Mouse (Mus musculus) left cerebral cortex, postnatal 4 days (tissue): ENCODE results near the gene Psmd9. TPM values are rescaled to one million over a fixed set of nuclear protein-coding genes. Genes with fewer than 3 reads are reported as not detected.
A peak's percentile ranks its signal among the peaks of the same experiment; 100 is the strongest.

ENCODE experiments used
- DNase-seq: peaks from one replicate; pipeline ENCODE4 v3.0.0-alpha.2; 2022
- intact Hi-C: fragments of 180-260 bp; cut with DNase I; formaldehyde crosslinking; loops from one replicate; pipeline ENCODE4 v1.15.1; 2025
- total RNA-seq, 2 experiments: library from RNA; stranded (reverse); gene quantifications; 2 replicates each; pipeline ENCODE4 v1.2.3; 2021

Gene Psmd9
- total RNA-seq, 2 experiments from 2014 or later: 34.9 to 39.3 TPM

GRCm38 (mm10) chr5:123285174-123285573 lies 116.0 kb downstream of the Psmd9 start:
- peak; percentile 66 for DNase-seq
- intact Hi-C loops: loop anchor here (10.0 kb wide), 1 partner anchor 60 kb away; the partner anchor contains the start of gene Bcl7a

- DNase-seq: no peak
- intact Hi-C loops: loop anchor here (10.0 kb wide), 1 partner anchor 57 kb away; the partner anchor contains the start of gene Bcl7a
Observed at GRCm38 (mm10) chr5:123288079-123288478, 118.9 kb downstream of the Psmd9 start.

- DNase-seq: no peak
- intact Hi-C loops: no loop called here
Observed at GRCm38 (mm10) chr5:123294653-123295052, 125.4 kb downstream of the Psmd9 start.

GRCm38 (mm10) chr5:123296224-123296806 lies 127.1 kb downstream of the Psmd9 start:
- no peak for DNase-seq
- intact Hi-C loops: no loop called here

GRCm38 (mm10) chr5:123296972-123297754 lies 128.0 kb downstream of the Psmd9 start:
- intact Hi-C loops: no loop called here
- DNase-seq: no peak

- intact Hi-C loops: no loop called here
- no peak for DNase-seq
Observed at GRCm38 (mm10) chr5:123297830-123298229, 128.6 kb downstream of the Psmd9 start.

- DNase-seq: no peak
- intact Hi-C loops: no loop called here
Observed at GRCm38 (mm10) chr5:123298526-123298925, 129.3 kb downstream of the Psmd9 start.

Other genes with a start within 250 kb of the Psmd9 start
- 100 to 1,000 TPM; 140 to 144 TPM for gene Kdm2b, start 179.6 kb upstream of the Psmd9 start, total RNA-seq
- gene Orai1, start 154.3 kb upstream of the Psmd9 start, total RNA-seq: 10 to 100 TPM; 13.2 to 14.2 TPM
- not detected for gene Morn3, start 122.4 kb upstream of the Psmd9 start, total RNA-seq
- gene Tmem120b, start 101.0 kb upstream of the Psmd9 start, total RNA-seq: 10 to 100 TPM; 25.0 to 28.6 TPM
- 10 to 100 TPM; 44.0 to 48.8 TPM for gene Rhof, start 36.7 kb upstream of the Psmd9 start, total RNA-seq
- 10 to 100 TPM; 38.5 to 43.9 TPM for gene Setd1b, start 27.2 kb upstream of the Psmd9 start, total RNA-seq
- not detected for gene Hpd, start 13.3 kb downstream of the Psmd9 start, total RNA-seq
- gene Wdr66, start 82.7 kb downstream of the Psmd9 start, total RNA-seq: 1 to 10 TPM; 5.6 to 6.1 TPM
- 10 to 100 TPM; 95.1 to 98.4 TPM for gene Bcl7a, start 174.4 kb downstream of the Psmd9 start, total RNA-seq
- 10 to 100 TPM; 29.9 to 30.0 TPM for gene Mlxip, start 225.4 kb downstream of the Psmd9 start, total RNA-seq